Mouse (Mus musculus): ENCODE data around the gene Aatf. TPM values are rescaled to one million over a fixed set of nuclear protein-coding genes. Genes with fewer than 3 reads are reported as not detected.
A peak's percentile ranks its signal among the peaks of the same experiment; 100 is the strongest.

The Aatf gene
- 50.1 and 55.3 TPM in 2 replicates for polyA plus RNA-seq (2015; fragmentation: Nextera tagmentation; extraction: Ambion mirVana)

GRCm38 (mm10) chr11:84513171-84514116 is at the start of gene Aatf:
Gene Aatf, minus strand, starts transcription at chr11:84513522.
- H3K36me3 ChIP-seq (ENCODE audit: control insufficient read depth, insufficient read depth, low read length), result peaks cover 3% of the 10 kb centered on the region; the same call in 1 of the 2 replicates
- peak within 1 kb of the TSS; percentile 95 for H3K4me2 ChIP-seq (ENCODE audit: low read depth, low read length)
- no peaks in the 10 kb centered on the region for H3K9me3 ChIP-seq (replicated peaks; ENCODE audit: control insufficient read depth, low read length)
- H3K27ac ChIP-seq (ENCODE audit: low read length), result peak within 1 kb of the TSS; percentile 69; the same call in 1 of the 2 replicates
- under 1% methylated on average over 79 of the region's 80 CpGs for WGBS
- peaks cover 34% of the 10 kb centered on the region for H3K27me3 ChIP-seq (ENCODE audit: control insufficient read depth, insufficient read depth, low read length)
- peaks cover 6% of the 10 kb centered on the region; the same call in 1 of the 2 replicates for H3K4me1 ChIP-seq (ENCODE audit: control insufficient read depth, insufficient read depth, low read length)
- ATAC-seq (ENCODE audit: insufficient read depth, low FRiP score), result peak; percentile 99
- H3K9ac ChIP-seq (ENCODE audit: low read length), result peak within 1 kb of the TSS; percentile 94
- H3K4me3 ChIP-seq (replicated peaks; ENCODE audit: low read length), result peak within 1 kb of the TSS; percentile 89

DNA sequence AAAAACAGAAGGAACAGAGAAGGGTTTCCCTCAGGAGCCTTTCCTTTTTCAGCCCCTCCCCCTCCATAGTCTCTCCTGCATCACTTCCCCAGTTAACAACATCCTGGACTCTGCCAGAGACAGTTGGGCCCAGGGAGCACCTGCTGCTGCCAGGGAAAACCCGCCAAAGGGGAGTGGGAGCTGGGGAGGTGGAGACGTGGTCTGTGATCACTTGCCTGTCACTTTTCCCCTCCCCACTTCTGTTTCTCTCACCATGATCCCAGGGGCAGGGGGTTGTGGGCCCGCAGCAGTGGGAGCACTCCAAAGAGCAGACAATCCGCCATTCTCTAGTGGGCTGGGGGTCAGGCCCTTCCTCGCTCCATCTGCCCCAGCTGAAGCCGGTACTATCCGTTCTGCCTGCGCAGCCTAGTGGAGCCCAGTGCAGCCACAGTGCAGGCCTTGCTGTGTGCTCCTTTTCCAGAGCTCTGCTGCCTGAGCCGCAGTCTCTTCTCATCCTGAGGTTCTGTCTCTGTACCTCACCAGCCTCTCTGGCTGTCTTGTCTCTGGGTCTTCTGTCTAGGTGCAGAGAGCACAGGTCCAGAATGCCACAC is 49.5 kb upstream of the Aatf start:
- no peak overlapping the region for H3K4me2 ChIP-seq (ENCODE audit: low read depth, low read length)
- H3K27me3 ChIP-seq (ENCODE audit: control insufficient read depth, insufficient read depth, low read length), result no peaks in the 10 kb centered on the region
- no peak overlapping the region for H3K27ac ChIP-seq (ENCODE audit: low read length)
- no peaks in the 10 kb centered on the region for H3K9me3 ChIP-seq (replicated peaks; ENCODE audit: control insufficient read depth, low read length)
- 31% methylated on average over 9 of the region's 9 CpGs for WGBS
- H3K4me3 ChIP-seq (replicated peaks; ENCODE audit: low read length), result no peak overlapping the region
- no peaks in the 10 kb centered on the region for H3K4me1 ChIP-seq (ENCODE audit: control insufficient read depth, insufficient read depth, low read length)
- ATAC-seq (ENCODE audit: insufficient read depth, low FRiP score), result no peak
- no peak overlapping the region for H3K9ac ChIP-seq (ENCODE audit: low read length)
- no peaks in the 10 kb centered on the region for H3K36me3 ChIP-seq (ENCODE audit: control insufficient read depth, insufficient read depth, low read length)

GRCm38 (mm10) chr11:84561546-84561945 is 48.2 kb upstream of the Aatf start:
- no peak overlapping the region for H3K9ac ChIP-seq (ENCODE audit: low read length)
- no peaks in the 10 kb centered on the region for H3K27me3 ChIP-seq (ENCODE audit: control insufficient read depth, insufficient read depth, low read length)
- WGBS, result 71% methylated on average over 4 of the region's 5 CpGs
- ATAC-seq (ENCODE audit: insufficient read depth, low FRiP score), result no peak
- no peak overlapping the region for H3K4me2 ChIP-seq (ENCODE audit: low read depth, low read length)
- no peaks in the 10 kb centered on the region for H3K36me3 ChIP-seq (ENCODE audit: control insufficient read depth, insufficient read depth, low read length)
- H3K9me3 ChIP-seq (replicated peaks; ENCODE audit: control insufficient read depth, low read length), result no peaks in the 10 kb centered on the region
- H3K4me3 ChIP-seq (replicated peaks; ENCODE audit: low read length), result no peak overlapping the region
- no peak overlapping the region for H3K27ac ChIP-seq (ENCODE audit: low read length)
- H3K4me1 ChIP-seq (ENCODE audit: control insufficient read depth, insufficient read depth, low read length), result no peaks in the 10 kb centered on the region

DNA sequence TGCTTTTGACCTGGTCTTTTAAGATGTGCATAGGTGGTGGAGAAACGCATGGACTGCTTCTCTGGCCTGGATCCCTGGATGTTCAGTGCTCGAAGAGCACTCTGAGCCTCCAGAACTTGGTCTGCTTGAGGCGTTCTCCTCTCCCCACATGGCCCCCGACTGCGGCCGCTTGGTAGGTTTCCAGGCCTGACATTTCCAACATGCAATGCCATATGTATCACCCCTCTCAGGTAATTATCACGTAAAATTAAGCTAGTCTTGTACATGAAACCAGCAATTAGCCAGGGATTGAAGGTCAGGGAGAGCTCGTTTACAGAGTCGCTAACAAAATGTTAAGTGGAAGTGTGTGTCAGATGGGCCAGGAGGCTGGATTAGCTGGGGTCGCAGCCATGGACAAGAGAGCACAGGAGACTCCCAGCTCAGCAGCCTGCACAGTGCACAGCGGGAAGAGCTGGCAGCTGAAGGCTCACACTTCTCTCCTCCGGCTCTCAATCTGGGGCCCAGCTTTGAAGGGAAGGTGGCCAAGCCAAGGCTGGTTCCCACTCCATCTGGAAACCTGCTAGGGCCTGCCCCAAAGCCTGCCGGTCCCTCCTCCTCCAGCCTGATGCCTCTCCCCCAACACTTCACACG is 40.6 kb upstream of the Aatf start:
- H3K27me3 ChIP-seq (ENCODE audit: control insufficient read depth, insufficient read depth, low read length), result no peaks in the 10 kb centered on the region
- no peaks in the 10 kb centered on the region for H3K9me3 ChIP-seq (replicated peaks; ENCODE audit: control insufficient read depth, low read length)
- 83% methylated on average over 14 of the region's 14 CpGs for WGBS
- no peak overlapping the region for H3K27ac ChIP-seq (ENCODE audit: low read length)
- no peaks in the 10 kb centered on the region for H3K36me3 ChIP-seq (ENCODE audit: control insufficient read depth, insufficient read depth, low read length)
- H3K4me1 ChIP-seq (ENCODE audit: control insufficient read depth, insufficient read depth, low read length), result no peaks in the 10 kb centered on the region
- ATAC-seq (ENCODE audit: insufficient read depth, low FRiP score), result no peak
- no peak overlapping the region for H3K4me2 ChIP-seq (ENCODE audit: low read depth, low read length)
- no peak overlapping the region for H3K9ac ChIP-seq (ENCODE audit: low read length)
- H3K4me3 ChIP-seq (replicated peaks; ENCODE audit: low read length), result no peak overlapping the region

- Histone ChIP-seq H3K4me3 (replicated peaks; ENCODE audit: low read length) (no peak overlapping the region), H3K27me3 (ENCODE audit: control insufficient read depth, insufficient read depth, low read length) (no peaks in the 10 kb centered on the region), H3K4me1 (ENCODE audit: control insufficient read depth, insufficient read depth, low read length) (no peaks in the 10 kb centered on the region), H3K4me2 (ENCODE audit: low read depth, low read length) (no peak overlapping the region), H3K9me3 (replicated peaks; ENCODE audit: control insufficient read depth, low read length) (no peaks in the 10 kb centered on the region), H3K9ac (ENCODE audit: low read length) (no peak overlapping the region), H3K36me3 (ENCODE audit: control insufficient read depth, insufficient read depth, low read length) (no peaks in the 10 kb centered on the region), H3K27ac (ENCODE audit: low read length) (no peak overlapping the region)
- 68% methylated on average over 4 of the region's 4 CpGs for WGBS
- no peak for ATAC-seq (ENCODE audit: insufficient read depth, low FRiP score)
Observed at GRCm38 (mm10) chr11:84551296-84551695, 38.0 kb upstream of the Aatf start.

DNA sequence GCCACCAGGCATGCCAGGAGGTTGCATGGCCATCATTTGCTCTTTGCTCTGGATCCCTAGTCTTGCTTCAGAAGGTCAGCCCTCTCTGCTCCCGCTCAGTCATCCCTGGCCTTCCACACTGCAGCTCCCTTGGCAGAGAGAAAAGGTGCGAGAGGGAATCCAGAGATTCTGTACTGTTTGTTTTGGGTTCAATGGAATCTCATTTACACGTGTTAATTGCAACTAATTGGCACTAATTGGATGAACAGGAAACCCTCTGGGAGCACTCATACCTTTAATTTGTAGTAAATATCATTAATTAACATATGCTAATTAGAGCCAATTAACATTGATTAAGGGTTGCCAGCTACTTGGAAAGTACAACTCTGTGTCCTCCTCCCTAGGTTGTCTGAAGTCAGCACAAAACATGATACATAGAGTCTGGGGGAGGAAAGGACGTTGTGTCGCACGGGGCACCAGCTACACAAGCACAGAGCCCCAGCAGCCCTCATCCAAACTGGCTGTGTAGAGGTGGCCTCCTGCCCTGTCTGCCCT is 36.0 kb upstream of the Aatf start:
- WGBS, result 45% methylated on average over 6 of the region's 6 CpGs
- Histone ChIP-seq H3K9me3 (replicated peaks; ENCODE audit: control insufficient read depth, low read length) (no peaks in the 10 kb centered on the region), H3K9ac (ENCODE audit: low read length) (no peak overlapping the region), H3K4me1 (ENCODE audit: control insufficient read depth, insufficient read depth, low read length) (no peaks in the 10 kb centered on the region), H3K36me3 (ENCODE audit: control insufficient read depth, insufficient read depth, low read length) (no peaks in the 10 kb centered on the region), H3K27me3 (ENCODE audit: control insufficient read depth, insufficient read depth, low read length) (no peaks in the 10 kb centered on the region), H3K4me2 (ENCODE audit: low read depth, low read length) (no peak overlapping the region), H3K4me3 (replicated peaks; ENCODE audit: low read length) (no peak overlapping the region), H3K27ac (ENCODE audit: low read length) (no peak overlapping the region)
- no peak for ATAC-seq (ENCODE audit: insufficient read depth, low FRiP score)

DNA sequence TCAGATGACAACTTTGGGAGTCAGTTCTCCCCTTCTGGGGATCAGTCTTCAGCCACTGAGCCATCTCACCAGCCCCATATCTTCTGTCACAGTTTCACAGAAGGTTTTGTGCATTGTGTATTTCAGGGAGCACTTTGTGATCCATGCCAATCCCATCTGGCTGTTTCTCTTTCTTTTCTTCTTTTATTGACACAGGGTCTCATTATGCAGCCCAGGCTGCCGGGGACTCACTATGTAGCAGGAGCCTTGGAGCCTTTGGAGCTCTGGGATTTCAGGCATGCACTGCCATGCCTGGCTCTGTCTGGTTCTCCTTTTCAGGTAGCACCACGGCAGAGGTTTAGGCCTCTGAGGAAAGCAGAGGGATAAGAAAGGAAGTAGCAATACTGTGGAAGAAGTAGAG is 35.0 kb upstream of the Aatf start:
- Histone ChIP-seq H3K4me3 (replicated peaks; ENCODE audit: low read length) (no peak overlapping the region), H3K27ac (ENCODE audit: low read length) (no peak overlapping the region), H3K9ac (ENCODE audit: low read length) (no peak overlapping the region), H3K4me1 (ENCODE audit: control insufficient read depth, insufficient read depth, low read length) (no peaks in the 10 kb centered on the region), H3K36me3 (ENCODE audit: control insufficient read depth, insufficient read depth, low read length) (no peaks in the 10 kb centered on the region), H3K27me3 (ENCODE audit: control insufficient read depth, insufficient read depth, low read length) (no peaks in the 10 kb centered on the region), H3K4me2 (ENCODE audit: low read depth, low read length) (no peak overlapping the region), H3K9me3 (replicated peaks; ENCODE audit: control insufficient read depth, low read length) (no peaks in the 10 kb centered on the region)
- ATAC-seq (ENCODE audit: insufficient read depth, low FRiP score), result no peak
- 56% methylated on average over 2 of the region's 2 CpGs for WGBS

DNA sequence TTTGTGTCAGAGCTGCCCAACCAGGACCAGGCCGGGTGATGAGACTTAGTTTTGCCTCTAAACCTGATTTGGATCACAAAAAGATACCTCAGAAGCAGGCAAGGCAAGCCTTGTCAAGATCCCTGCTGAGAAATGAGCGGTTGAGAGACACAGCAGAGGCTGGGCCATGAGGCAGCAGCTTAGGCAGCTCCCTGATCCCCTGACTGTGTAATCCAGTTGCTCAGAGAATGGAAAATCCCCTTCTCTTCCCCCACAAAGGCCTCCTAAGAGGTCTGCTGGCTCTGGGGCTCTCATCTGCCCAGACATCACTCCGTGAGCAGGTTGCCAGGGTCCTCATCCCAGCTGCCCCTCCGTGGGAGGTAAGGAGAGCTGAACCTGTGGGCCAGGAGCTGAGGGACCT is 26.7 kb upstream of the Aatf start:
- ATAC-seq (ENCODE audit: insufficient read depth, low FRiP score), result no peak
- WGBS, result 23% methylated on average over 4 of the region's 4 CpGs
- H3K4me2 ChIP-seq (ENCODE audit: low read depth, low read length), result no peak overlapping the region
- no peaks in the 10 kb centered on the region for H3K27me3 ChIP-seq (ENCODE audit: control insufficient read depth, insufficient read depth, low read length)
- no peaks in the 10 kb centered on the region for H3K9me3 ChIP-seq (replicated peaks; ENCODE audit: control insufficient read depth, low read length)
- H3K27ac ChIP-seq (ENCODE audit: low read length), result no peak overlapping the region
- H3K4me1 ChIP-seq (ENCODE audit: control insufficient read depth, insufficient read depth, low read length), result no peaks in the 10 kb centered on the region
- H3K36me3 ChIP-seq (ENCODE audit: control insufficient read depth, insufficient read depth, low read length), result no peaks in the 10 kb centered on the region
- no peak overlapping the region for H3K4me3 ChIP-seq (replicated peaks; ENCODE audit: low read length)
- H3K9ac ChIP-seq (ENCODE audit: low read length), result no peak overlapping the region

All from stomach, embryonic 16.5 days (tissue).